Comparison of ENCODE assay signal across 1 mouse cellular context in genomic region chr6:72361121-72361551, GRCm38 (mm10).
TF ChIP-seq lines count a peak whose summit lies in the region.

No protein-coding gene starts in this region.

TF ChIP-seq in MEL, 35 proteins besides CTCF, POLR2A, EP300 and RAD21 (continued from another document):
- peak; percentile 79 for TF ChIP-seq TAL1 (IDR thresholded peaks at IDR 0.05; ENCODE audit: low read length)
- TF ChIP-seq SIN3A (IDR thresholded peaks at IDR 0.05; ENCODE audit: low read length), result no peak
- no peak for TF ChIP-seq NRF1 (IDR thresholded peaks at IDR 0.05; ENCODE audit: insufficient read depth, low read depth, low read length, poor library complexity, severe bottlenecking)
- TF ChIP-seq POLR2AphosphoS5 (IDR thresholded peaks at IDR 0.05; ENCODE audit: borderline replicate concordance, low read depth, low read length), result no peak
- peak; percentile 63; the same call in 1 of the 2 replicates for TF ChIP-seq RCOR1 (IDR thresholded peaks at IDR 0.05; ENCODE audit: low read depth, low read length)
- no peak for TF ChIP-seq MXI1 (IDR thresholded peaks at IDR 0.05; ENCODE audit: low read depth, low read length)
- TF ChIP-seq MAFK (IDR thresholded peaks at IDR 0.05; ENCODE audit: borderline replicate concordance, low read depth, low read length), result no peak
- peak; percentile 66 for TF ChIP-seq GATA1 (IDR thresholded peaks at IDR 0.05; ENCODE audit: low read depth, low read length)
